Mouse (Mus musculus) thymus, adult 2 months (tissue): ENCODE results near the gene Gm49366.

Source experiments
- CTCF ChIP-seq: fragments of 200-500 bp; IDR thresholded peaks from 2 replicates; pipeline ENCODE4 v1.5.1; 2012; ENCODE audit warnings: mild to moderate bottlenecking, control low read depth, low read length, moderate library complexity, borderline replicate concordance; ENCODE audit not compliant: control insufficient read depth, poor library complexity, insufficient read depth; ENCODE audit errors: extremely low read depth
- POLR2A ChIP-seq: fragments of 200-500 bp; IDR thresholded peaks from 2 replicates; pipeline ENCODE4 v1.6.1; 2012; ENCODE audit warnings: mild to moderate bottlenecking, low read length, control low read depth, moderate library complexity; ENCODE audit not compliant: control insufficient read depth, poor library complexity, insufficient read depth; ENCODE audit errors: extremely low read depth

GRCm38 (mm10) chr12:84030659-84031332, 7.9 kb upstream of the Gm49366 start:
- TF ChIP-seq POLR2A (no peak), CTCF (no peak)
